Mouse (Mus musculus) midbrain, embryonic 13.5 days (tissue): ENCODE measurements around the gene Spock3. TPM values are rescaled to one million over a fixed set of nuclear protein-coding genes. Genes with fewer than 3 reads are reported as not detected.
"Not testable (repeated sequence)": the region's sequence is repeated elsewhere in the genome, so short reads cannot be mapped to it uniquely, and the experiment has no call there.

Experiments used
- ATAC-seq: fragments of 200-750 bp; cut with Nextera tagmentation; 2 replicates; pipeline ENCODE4 v1.8.0; 2017; ENCODE audit warnings: mild to moderate bottlenecking, moderate TSS enrichment, moderate library complexity
- H3K27ac ChIP-seq: fragments of 300-500 bp; sonication (generic); 2 replicates; pipeline ENCODE4 v1.5.1; 2015; ENCODE audit warnings: inconsistent platforms, mild to moderate bottlenecking, moderate library complexity
- H3K27me3 ChIP-seq: fragments of 300-500 bp; sonication (generic); 2 replicates; pipeline ENCODE4 v1.6.1; 2015; ENCODE audit warnings: mild to moderate bottlenecking, inconsistent platforms
- H3K36me3 ChIP-seq: fragments of 300-500 bp; sonication (generic); 2 replicates; pipeline ENCODE4 v1.6.1; 2015; ENCODE audit warnings: mild to moderate bottlenecking, inconsistent platforms
- H3K4me1 ChIP-seq: fragments of 300-500 bp; sonication (generic); replicated peaks from 2 replicates; pipeline ENCODE4 v1.6.1; 2015; ENCODE audit warnings: inconsistent platforms
- H3K4me2 ChIP-seq: fragments of 300-500 bp; sonication (generic); replicated peaks from 2 replicates; pipeline ENCODE4 v1.6.1; 2015; ENCODE audit warnings: moderate library complexity, mild to moderate bottlenecking, inconsistent platforms
- H3K4me3 ChIP-seq: fragments of 300-500 bp; sonication (generic); replicated peaks from 2 replicates; pipeline ENCODE4 v1.5.1; 2015; ENCODE audit warnings: mild to moderate bottlenecking, inconsistent platforms
- H3K9ac ChIP-seq: fragments of 300-500 bp; sonication (generic); replicated peaks from 2 replicates; pipeline ENCODE4 v1.6.1; 2015; ENCODE audit warnings: mild to moderate bottlenecking, inconsistent platforms
- H3K9me3 ChIP-seq: fragments of 300-500 bp; sonication (generic); 2 replicates; pipeline ENCODE4 v1.6.1; 2016; ENCODE audit warnings: mild to moderate bottlenecking, inconsistent platforms
- WGBS: fragments of 180-500 bp; shearing (Covaris S2); methylation state at CpG from one replicate; pipeline ENCODE4 v1.1.7; 2015; 5-methylcytosine and 5-hydroxymethylcytosine counted together
- polyA plus RNA-seq: library from polyadenylated mRNA; unstranded; fragments of >200 nt; fragmentation: Nextera tagmentation; extraction: Ambion mirVana; gene quantifications from 2 replicates; pipeline ENCODE4 v1.2.1, GENCODE M21; 2015

The Spock3 gene
- polyA plus RNA-seq = 35.0 and 39.7 TPM in 2 replicates

GRCm38 (mm10) chr8:62950709-62951108 is at the start of gene Spock3:
Gene Spock3 (plus strand): TSS chr8:62951009.
- H3K9ac ChIP-seq = peak within 1 kb of the TSS; percentile 87
- 44% methylated on average over 2 of the region's 2 CpGs for WGBS
- no peak; the same call in 1 of the 2 replicates for ATAC-seq

GRCm38 (mm10) chr8:62951173-62952134 is 645 bp downstream of the Spock3 start:
- Histone ChIP-seq H3K27me3 (no peaks in the 10 kb centered on the region), H3K27ac (peak overlapping the region; percentile 81), H3K36me3 (no peaks in the 10 kb centered on the region), H3K9me3 (no peaks in the 10 kb centered on the region), H3K4me1 (peaks cover 10% of the 10 kb centered on the region; the same call in 1 of the 2 replicates), H3K9ac (peak overlapping the region; percentile 87), H3K4me3 (peak overlapping the region; percentile 74), H3K4me2 (peak overlapping the region; percentile 70)
- under 1% methylated on average over 46 of the region's 50 CpGs for WGBS
- ATAC-seq = peak; percentile 96

More at GRCm38 (mm10) chr8:62950709-62951108, at the start of gene Spock3:
- Histone ChIP-seq H3K36me3 (no peaks in the 10 kb centered on the region), H3K9me3 (no peaks in the 10 kb centered on the region), H3K27ac (peak within 1 kb of the TSS; percentile 81), H3K27me3 (no peaks in the 10 kb centered on the region), H3K4me3 (peak within 1 kb of the TSS; percentile 74), H3K4me2 (peak within 1 kb of the TSS; percentile 70), H3K4me1 (peaks cover 10% of the 10 kb centered on the region; the same call in 1 of the 2 replicates)

GRCm38 (mm10) chr8:62952481-62952880 is 1.7 kb downstream of the Spock3 start:
- Histone ChIP-seq H3K4me3 (peak overlapping the region; percentile 74), H3K9ac (peak overlapping the region; percentile 87; the same call in 1 of the 2 replicates), H3K27ac (no peak overlapping the region), H3K4me1 (peaks cover 10% of the 10 kb centered on the region; the same call in 1 of the 2 replicates), H3K36me3 (no peaks in the 10 kb centered on the region), H3K9me3 (no peaks in the 10 kb centered on the region), H3K27me3 (no peaks in the 10 kb centered on the region), H3K4me2 (peak overlapping the region; percentile 70)
- WGBS = 21% methylated on average over 3 of the region's 3 CpGs
- peak; percentile 51; the same call in 1 of the 2 replicates for ATAC-seq

DNA sequence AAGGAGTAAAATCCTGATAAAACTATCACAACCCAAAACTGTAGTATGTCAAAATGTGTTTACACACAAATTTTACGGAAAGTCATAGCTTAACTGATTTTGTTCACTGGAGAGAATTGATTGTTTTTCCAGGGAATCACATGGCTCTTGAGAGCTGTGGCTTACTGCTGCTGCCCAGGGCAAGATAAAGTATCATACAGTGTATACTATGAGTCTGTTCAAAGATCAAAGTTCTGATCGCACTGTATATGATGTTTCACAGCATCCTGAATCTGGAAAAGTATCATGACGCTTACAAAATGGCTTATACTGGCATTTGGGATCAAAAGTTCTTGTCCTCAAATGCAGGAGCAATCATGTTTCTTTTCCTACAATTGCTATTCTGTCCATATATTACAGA is 11.8 kb downstream of the Spock3 start:
- 92% methylated on average over 3 of the region's 3 CpGs for WGBS

GRCm38 (mm10) chr8:62969802-62970372 is 19.1 kb downstream of the Spock3 start:
- Histone ChIP-seq H3K36me3 (no peaks in the 10 kb centered on the region), H3K9ac (no peak overlapping the region), H3K4me2 (no peak overlapping the region), H3K9me3 (no peaks in the 10 kb centered on the region), H3K4me3 (no peak overlapping the region), H3K27me3 (no peaks in the 10 kb centered on the region), H3K27ac (no peak overlapping the region), H3K4me1 (no peaks in the 10 kb centered on the region)
- WGBS = 59% methylated on average over 2 of the region's 2 CpGs
- peak; percentile 48 for ATAC-seq

More for the DNA sequence above, 11.8 kb downstream of the Spock3 start:
- H3K9ac ChIP-seq = no peak overlapping the region
- H3K36me3 ChIP-seq = no peaks in the 10 kb centered on the region
- no peak overlapping the region for H3K27ac ChIP-seq
- H3K4me3 ChIP-seq = no peak overlapping the region
- H3K9me3 ChIP-seq = no peaks in the 10 kb centered on the region
- ATAC-seq = no peak
- H3K4me2 ChIP-seq = no peak overlapping the region
- H3K27me3 ChIP-seq = no peaks in the 10 kb centered on the region
- H3K4me1 ChIP-seq = no peaks in the 10 kb centered on the region

DNA sequence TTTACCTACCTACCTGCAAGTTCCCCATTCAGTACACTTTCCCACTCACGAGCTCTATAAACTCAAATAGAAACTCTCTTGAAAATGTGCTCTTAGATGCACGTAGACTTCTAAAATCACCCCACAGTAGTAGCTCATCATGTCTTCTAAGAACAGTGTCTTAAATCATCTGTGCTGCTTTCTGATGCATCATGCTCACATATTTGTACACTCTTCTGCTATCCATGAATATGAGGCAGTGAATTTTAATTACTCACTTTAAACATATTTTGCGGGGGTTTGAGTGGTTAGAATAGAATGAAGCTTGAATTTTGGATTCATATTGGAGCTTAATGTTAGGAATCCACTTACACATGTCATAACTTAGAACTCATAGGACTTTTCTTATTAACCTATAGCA is 138.2 kb downstream of the Spock3 start:
- ATAC-seq = no peak
- no peak overlapping the region for H3K9ac ChIP-seq
- H3K4me3 ChIP-seq = no peak overlapping the region
- H3K4me1 ChIP-seq = no peaks in the 10 kb centered on the region
- no peak overlapping the region for H3K4me2 ChIP-seq
- no peaks in the 10 kb centered on the region for H3K36me3 ChIP-seq
- H3K27ac ChIP-seq = no peak overlapping the region
- H3K27me3 ChIP-seq = no peaks in the 10 kb centered on the region
- WGBS = 82% methylated on average over 3 of the region's 3 CpGs
- no peaks in the 10 kb centered on the region for H3K9me3 ChIP-seq

GRCm38 (mm10) chr8:63098200-63098599 is 147.4 kb downstream of the Spock3 start:
- Histone ChIP-seq H3K27me3 (no peaks in the 10 kb centered on the region), H3K9ac (no peak overlapping the region), H3K36me3 (no peaks in the 10 kb centered on the region), H3K9me3 (no peaks in the 10 kb centered on the region), H3K4me3 (no peak overlapping the region), H3K27ac (no peak overlapping the region), H3K4me1 (no peaks in the 10 kb centered on the region), H3K4me2 (no peak overlapping the region)
- no peak for ATAC-seq
- 90% methylated on average over 2 of the region's 2 CpGs for WGBS

- no peak overlapping the region for H3K27ac ChIP-seq
- no peak overlapping the region for H3K4me3 ChIP-seq
- no peak for ATAC-seq
- no peaks in the 10 kb centered on the region for H3K4me1 ChIP-seq
- no peak overlapping the region for H3K9ac ChIP-seq
- H3K4me2 ChIP-seq = no peak overlapping the region
- no peaks in the 10 kb centered on the region for H3K27me3 ChIP-seq
- no peaks in the 10 kb centered on the region for H3K9me3 ChIP-seq
- H3K36me3 ChIP-seq = no peaks in the 10 kb centered on the region
- 48% methylated on average over 1 of the region's 1 CpGs for WGBS
These were observed 159.0 kb downstream of the Spock3 start for GRCm38 (mm10) chr8:63109761-63110160.

GRCm38 (mm10) chr8:63112919-63113318 is 162.1 kb downstream of the Spock3 start:
- no peaks in the 10 kb centered on the region for H3K36me3 ChIP-seq
- no peak overlapping the region for H3K4me2 ChIP-seq
- no peak overlapping the region for H3K27ac ChIP-seq
- no peaks in the 10 kb centered on the region for H3K9me3 ChIP-seq
- no peak overlapping the region for H3K9ac ChIP-seq
- ATAC-seq = no peak
- no peaks in the 10 kb centered on the region for H3K27me3 ChIP-seq
- H3K4me1 ChIP-seq = no peaks in the 10 kb centered on the region
- 66% methylated on average over 1 of the region's 1 CpGs for WGBS
- no peak overlapping the region for H3K4me3 ChIP-seq

- H3K27me3 ChIP-seq = no peaks in the 10 kb centered on the region
- no peak overlapping the region for H3K4me2 ChIP-seq
- ATAC-seq = no peak
- no peaks in the 10 kb centered on the region for H3K9me3 ChIP-seq
- H3K4me3 ChIP-seq = no peak overlapping the region
- H3K36me3 ChIP-seq = no peaks in the 10 kb centered on the region
- H3K27ac ChIP-seq = no peak overlapping the region
- H3K9ac ChIP-seq = no peak overlapping the region
- H3K4me1 ChIP-seq = no peaks in the 10 kb centered on the region
- 69% methylated on average over 2 of the region's 2 CpGs for WGBS
These were observed 169.7 kb downstream of the Spock3 start for GRCm38 (mm10) chr8:63120508-63120907.

GRCm38 (mm10) chr8:63135406-63135805 is 184.6 kb downstream of the Spock3 start:
- Histone ChIP-seq H3K9me3 (no peaks in the 10 kb centered on the region), H3K27me3 (no peaks in the 10 kb centered on the region), H3K4me2 (no peak overlapping the region), H3K36me3 (no peaks in the 10 kb centered on the region), H3K4me3 (no peak overlapping the region), H3K4me1 (no peaks in the 10 kb centered on the region), H3K27ac (no peak overlapping the region), H3K9ac (no peak overlapping the region)
- WGBS = 91% methylated on average over 3 of the region's 3 CpGs
- ATAC-seq = no peak

DNA sequence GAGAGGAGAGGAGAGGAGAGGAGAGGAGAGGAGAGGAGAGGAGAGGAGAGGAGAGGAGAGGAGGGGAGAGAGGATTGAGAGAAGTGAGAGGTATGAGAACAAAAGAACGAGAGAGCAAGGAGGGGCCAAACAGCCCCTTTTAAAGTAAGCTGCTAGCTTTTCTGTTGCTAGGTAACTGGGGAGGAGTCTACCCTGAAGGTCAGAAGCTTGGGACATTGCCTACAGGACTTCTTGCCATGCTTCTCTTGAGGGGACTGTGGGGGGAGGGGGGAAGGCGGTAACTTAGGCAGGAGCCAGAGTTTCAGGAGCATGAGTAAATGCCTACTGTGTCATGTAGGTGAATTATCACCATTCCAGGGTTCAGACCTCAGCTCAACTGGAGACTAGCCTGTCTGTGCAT is 213.1 kb downstream of the Spock3 start:
- H3K9ac ChIP-seq, ATAC-seq: not testable (repeated sequence)

More for the DNA sequence above, 213.1 kb downstream of the Spock3 start:
- H3K27me3 ChIP-seq, H3K4me1 ChIP-seq, H3K9me3 ChIP-seq, H3K27ac ChIP-seq, H3K36me3 ChIP-seq, H3K4me3 ChIP-seq, H3K4me2 ChIP-seq: not testable (repeated sequence)
- 44% methylated on average over 2 of the region's 2 CpGs for WGBS
